Mouse (Mus musculus) limb, embryonic 13.5 days (tissue): Measurements from ENCODE around the gene Zeb2. TPM values are rescaled to one million over a fixed set of nuclear protein-coding genes. Genes with fewer than 3 reads are reported as not detected.
A peak's percentile ranks its signal among the peaks of the same experiment; 100 is the strongest.

ENCODE experiments used
- ATAC-seq: fragments of 200-750 bp; cut with Nextera tagmentation; 2 replicates; pipeline ENCODE4 v1.8.0; 2017; ENCODE audit warnings: low read depth, moderate number of reproducible peaks, moderate TSS enrichment; ENCODE audit not compliant: low FRiP score
- H3K27ac ChIP-seq: fragments of 300-500 bp; sonication (generic); 2 replicates; pipeline ENCODE4 v1.5.1; 2015; ENCODE audit warnings: inconsistent platforms, mild to moderate bottlenecking, moderate library complexity
- H3K27me3 ChIP-seq: fragments of 300-500 bp; sonication (generic); 2 replicates; pipeline ENCODE4 v1.6.1; 2015; ENCODE audit warnings: mild to moderate bottlenecking, inconsistent platforms
- H3K36me3 ChIP-seq: fragments of 300-500 bp; sonication (generic); 2 replicates; pipeline ENCODE4 v1.6.1; 2015; ENCODE audit warnings: inconsistent platforms, mild to moderate bottlenecking, moderate library complexity
- H3K4me1 ChIP-seq: fragments of 300-500 bp; sonication (generic); 2 replicates; pipeline ENCODE4 v1.6.1; 2015; ENCODE audit warnings: inconsistent platforms
- H3K4me2 ChIP-seq: fragments of 300-500 bp; sonication (generic); replicated peaks from 2 replicates; pipeline ENCODE4 v1.6.1; 2015; ENCODE audit warnings: inconsistent platforms, mild to moderate bottlenecking, moderate library complexity
- H3K4me3 ChIP-seq: fragments of 300-500 bp; sonication (generic); 2 replicates; pipeline ENCODE4 v1.5.1; 2015; ENCODE audit warnings: moderate library complexity, mild to moderate bottlenecking, inconsistent platforms
- H3K9ac ChIP-seq: fragments of 300-500 bp; sonication (generic); 2 replicates; pipeline ENCODE4 v1.6.1; 2015; ENCODE audit warnings: mild to moderate bottlenecking, inconsistent platforms
- H3K9me3 ChIP-seq: fragments of 300-500 bp; sonication (generic); 2 replicates; pipeline ENCODE4 v1.6.1; 2016; ENCODE audit warnings: inconsistent platforms
- WGBS: fragments of 180-500 bp; shearing (Covaris S2); methylation state at CpG from one replicate; pipeline ENCODE4 v1.1.7; 2015; 5-methylcytosine and 5-hydroxymethylcytosine counted together
- polyA plus RNA-seq: library from polyadenylated mRNA; unstranded; fragments of >200 nt; fragmentation: Nextera tagmentation; extraction: Ambion mirVana; gene quantifications from 2 replicates; pipeline ENCODE4 v1.2.1, GENCODE M21; 2015

Gene Zeb2
- polyA plus RNA-seq, 1 experiment from 2014 or later = 31.8 TPM

DNA sequence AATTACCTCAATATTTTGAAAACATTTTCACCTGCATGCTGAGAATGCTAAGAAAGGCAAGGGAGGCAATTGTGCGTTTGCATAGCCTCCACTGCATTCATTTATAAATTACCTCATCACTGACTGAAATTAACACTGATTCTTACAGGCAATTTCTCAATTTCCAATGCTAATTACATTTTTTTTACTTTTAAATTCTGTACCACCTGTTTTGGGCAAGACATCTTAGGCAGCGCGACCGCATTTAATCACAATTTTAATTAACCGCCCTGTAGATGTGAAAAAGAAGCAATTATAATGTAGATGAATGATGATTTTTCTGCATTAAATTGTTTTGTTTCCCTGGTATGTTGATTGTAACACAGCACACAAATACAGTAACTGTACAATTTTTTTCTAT is 24.5 kb downstream of the Zeb2 start:
- no peak overlapping the region for H3K9ac ChIP-seq
- WGBS = 94% methylated on average over 5 of the region's 5 CpGs
- no peaks in the 10 kb centered on the region for H3K9me3 ChIP-seq
- peaks cover 8% of the 10 kb centered on the region for H3K27me3 ChIP-seq
- no peak overlapping the region for H3K4me2 ChIP-seq
- no peak overlapping the region for H3K27ac ChIP-seq
- peaks cover 14% of the 10 kb centered on the region for H3K4me1 ChIP-seq
- no peaks in the 10 kb centered on the region for H3K36me3 ChIP-seq
- ATAC-seq = no peak
- H3K4me3 ChIP-seq = no peak overlapping the region

DNA sequence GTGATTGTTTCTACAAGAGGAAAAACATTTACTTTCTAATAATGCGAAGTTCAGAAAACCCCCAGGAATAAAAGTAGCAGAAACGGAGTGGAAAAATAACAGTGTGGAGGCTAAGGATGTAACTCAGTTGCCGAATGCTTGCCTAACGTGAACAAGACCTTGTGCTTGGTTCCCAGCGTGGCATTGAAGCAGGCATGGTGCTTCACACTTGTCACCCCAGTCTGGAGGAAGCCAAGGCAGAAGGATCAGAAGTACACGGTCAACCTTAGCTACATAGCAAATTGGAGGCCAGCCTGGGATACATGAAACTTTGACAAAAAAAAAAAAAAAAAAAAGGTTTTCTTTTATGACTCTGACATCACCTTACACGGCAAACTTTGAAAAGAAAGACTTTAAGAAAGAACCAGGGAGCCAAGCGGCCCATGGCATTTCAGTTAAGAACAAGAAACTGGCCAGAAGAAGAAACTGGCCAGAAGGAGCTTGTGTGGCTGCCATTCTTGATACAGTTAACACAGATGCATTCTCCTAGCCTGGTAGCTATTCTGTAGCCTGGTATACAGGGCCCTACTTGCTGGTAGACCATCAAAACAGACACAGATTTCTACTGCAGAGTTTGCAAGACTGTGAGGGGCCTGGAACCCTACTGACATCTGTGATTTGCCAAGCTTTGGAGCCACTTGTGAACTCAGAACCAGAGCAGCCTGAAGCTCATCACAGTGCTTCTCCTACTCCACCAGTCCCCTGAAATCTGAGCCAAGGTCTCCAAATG is 26.5 kb downstream of the Zeb2 start:
- no peak for ATAC-seq
- H3K4me2 ChIP-seq = no peak overlapping the region
- no peaks in the 10 kb centered on the region for H3K9me3 ChIP-seq
- no peak overlapping the region for H3K9ac ChIP-seq
- WGBS = 86% methylated on average over 8 of the region's 8 CpGs
- H3K4me1 ChIP-seq = peaks cover 5% of the 10 kb centered on the region; the same call in 1 of the 2 replicates
- H3K36me3 ChIP-seq = no peaks in the 10 kb centered on the region
- H3K27me3 ChIP-seq = peaks cover 12% of the 10 kb centered on the region
- H3K27ac ChIP-seq = no peak overlapping the region
- H3K4me3 ChIP-seq = no peak overlapping the region

DNA sequence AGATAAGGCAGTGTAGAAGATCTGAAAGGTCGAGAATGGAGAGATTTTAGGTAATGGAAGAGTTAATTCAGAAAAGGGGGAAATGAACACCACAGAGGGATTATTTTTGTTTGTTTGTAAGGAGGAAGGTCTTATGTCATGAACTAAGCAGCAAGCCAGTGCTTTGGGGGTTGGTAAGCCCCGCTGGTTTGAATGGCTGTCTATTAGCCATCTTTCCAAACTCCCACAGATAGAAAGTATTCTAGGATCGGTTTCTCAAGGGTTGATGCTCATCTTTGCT is 28.0 kb downstream of the Zeb2 start:
- ATAC-seq = no peak
- peaks cover 7% of the 10 kb centered on the region; the same call in 1 of the 2 replicates for H3K27me3 ChIP-seq
- H3K9me3 ChIP-seq = no peaks in the 10 kb centered on the region
- 60% methylated on average over 3 of the region's 3 CpGs for WGBS
- peaks cover 5% of the 10 kb centered on the region; the same call in 1 of the 2 replicates for H3K4me1 ChIP-seq
- H3K4me2 ChIP-seq = no peak overlapping the region
- H3K27ac ChIP-seq = no peak overlapping the region
- no peaks in the 10 kb centered on the region for H3K36me3 ChIP-seq
- no peak overlapping the region for H3K9ac ChIP-seq
- no peak overlapping the region for H3K4me3 ChIP-seq

DNA sequence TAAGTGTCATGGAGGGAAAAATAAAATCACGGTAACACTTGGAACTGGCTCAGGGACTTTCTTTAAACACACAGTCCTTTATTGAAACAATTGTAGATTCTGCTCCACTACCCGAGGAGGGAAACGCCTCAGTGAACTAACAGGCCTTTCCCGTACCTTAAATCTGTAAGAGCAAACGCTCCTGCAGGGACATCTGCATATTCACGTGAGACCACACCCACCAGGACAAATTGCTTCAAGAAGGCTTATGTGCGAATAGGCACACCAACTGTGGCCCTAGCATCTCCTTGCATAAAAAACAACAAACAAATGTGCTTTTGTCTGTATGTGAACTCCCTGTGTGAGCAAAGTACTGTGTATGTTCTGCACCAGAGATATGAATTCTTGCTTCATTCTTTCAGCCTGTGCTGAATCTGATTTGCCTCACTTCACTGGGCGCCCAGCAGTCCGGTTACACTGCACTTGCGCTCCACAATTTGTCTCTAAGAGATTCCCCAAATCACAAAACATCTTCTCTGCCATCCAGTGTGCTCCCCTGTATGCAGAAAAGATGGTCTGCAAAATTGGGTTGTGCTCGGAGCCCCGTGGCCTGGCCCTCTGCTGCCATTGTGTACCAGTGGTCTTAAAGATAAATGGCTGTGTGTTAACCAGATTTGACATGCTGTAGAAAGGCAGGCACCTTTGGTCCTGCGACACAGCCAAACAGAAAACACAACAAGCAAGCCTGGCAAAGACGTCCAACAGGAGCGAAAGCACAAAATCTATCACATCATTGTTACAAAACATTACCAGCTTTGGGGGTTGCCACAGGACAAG is 28.6 kb downstream of the Zeb2 start:
- ATAC-seq = no peak
- H3K9ac ChIP-seq = no peak overlapping the region
- H3K4me1 ChIP-seq = peaks cover 5% of the 10 kb centered on the region; the same call in 1 of the 2 replicates
- WGBS = 48% methylated on average over 15 of the region's 15 CpGs
- H3K9me3 ChIP-seq = no peaks in the 10 kb centered on the region
- peaks cover 7% of the 10 kb centered on the region; the same call in 1 of the 2 replicates for H3K27me3 ChIP-seq
- no peaks in the 10 kb centered on the region for H3K36me3 ChIP-seq
- H3K27ac ChIP-seq = no peak overlapping the region
- no peak overlapping the region for H3K4me2 ChIP-seq
- H3K4me3 ChIP-seq = no peak overlapping the region

DNA sequence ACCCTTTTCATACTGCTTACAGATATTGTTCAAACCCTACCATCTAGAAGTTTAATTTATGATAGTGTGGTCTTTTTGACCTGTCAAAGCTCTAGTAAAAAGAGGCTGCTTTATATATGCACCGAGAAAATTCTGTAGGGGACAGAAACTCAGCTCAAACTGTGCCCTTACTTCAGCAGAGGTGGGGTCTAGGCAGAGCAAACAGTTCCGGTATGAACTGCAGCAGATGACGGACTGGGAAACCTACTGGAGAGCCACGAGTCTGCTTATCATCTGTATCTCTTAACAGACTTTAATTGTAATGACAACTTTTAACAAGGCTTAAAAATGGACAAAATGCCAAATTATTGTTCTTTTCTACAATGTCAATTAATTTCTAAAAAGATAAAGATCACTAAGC is 30.0 kb downstream of the Zeb2 start:
- H3K4me1 ChIP-seq = peaks cover 14% of the 10 kb centered on the region
- H3K36me3 ChIP-seq = no peaks in the 10 kb centered on the region
- H3K9me3 ChIP-seq = no peaks in the 10 kb centered on the region
- no peak overlapping the region for H3K4me3 ChIP-seq
- peaks cover 7% of the 10 kb centered on the region; the same call in 1 of the 2 replicates for H3K27me3 ChIP-seq
- no peak overlapping the region for H3K4me2 ChIP-seq
- WGBS = 54% methylated on average over 4 of the region's 4 CpGs
- no peak overlapping the region for H3K9ac ChIP-seq
- H3K27ac ChIP-seq = no peak overlapping the region
- no peak for ATAC-seq

DNA sequence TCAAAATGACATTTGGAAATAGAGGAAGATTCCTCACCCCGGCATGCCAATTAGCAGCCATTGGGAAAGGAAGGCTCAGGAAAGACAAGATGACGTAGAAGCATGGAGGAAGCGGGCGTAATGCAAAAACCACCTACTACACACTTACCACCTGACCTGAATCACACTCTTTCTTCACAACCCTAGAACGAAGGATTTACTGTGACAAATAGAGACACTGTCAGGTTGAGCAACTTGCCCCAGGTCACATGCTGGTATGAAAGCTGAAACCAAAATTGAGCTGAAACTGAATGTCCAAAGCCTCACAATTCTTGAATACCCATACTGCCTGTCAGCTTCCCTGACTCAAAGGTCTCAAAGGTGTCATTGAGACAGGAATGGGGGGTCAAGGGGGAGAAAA is 31.5 kb downstream of the Zeb2 start:
- peaks cover 19% of the 10 kb centered on the region for H3K4me1 ChIP-seq
- no peaks in the 10 kb centered on the region for H3K9me3 ChIP-seq
- peaks cover 7% of the 10 kb centered on the region; the same call in 1 of the 2 replicates for H3K27me3 ChIP-seq
- no peaks in the 10 kb centered on the region for H3K36me3 ChIP-seq
- no peak for ATAC-seq
- H3K9ac ChIP-seq = no peak overlapping the region
- H3K4me2 ChIP-seq = no peak overlapping the region
- WGBS = 87% methylated on average over 5 of the region's 5 CpGs
- no peak overlapping the region for H3K4me3 ChIP-seq
- H3K27ac ChIP-seq = no peak overlapping the region

DNA sequence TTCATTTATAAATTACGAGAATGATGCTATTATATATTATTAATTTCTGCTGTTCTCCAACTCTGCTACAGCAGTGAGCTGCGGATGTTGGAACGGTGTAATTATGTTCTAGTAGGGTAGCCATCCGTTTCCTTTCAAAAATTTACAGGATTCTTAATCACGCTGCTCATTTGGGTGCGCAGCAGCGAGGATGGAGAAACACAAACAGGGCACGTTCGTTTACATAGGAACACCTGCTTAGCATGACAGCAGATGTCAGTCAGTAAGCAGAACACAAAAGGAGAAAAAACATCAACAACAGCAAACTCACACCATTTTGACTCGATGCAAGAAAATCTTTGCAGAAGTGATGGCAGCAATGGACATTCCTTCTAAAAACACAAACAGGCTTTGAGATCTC is 34.2 kb downstream of the Zeb2 start:
- H3K27ac ChIP-seq = no peak overlapping the region
- no peak overlapping the region for H3K4me2 ChIP-seq
- peaks cover 7% of the 10 kb centered on the region; the same call in 1 of the 2 replicates for H3K27me3 ChIP-seq
- peaks cover 14% of the 10 kb centered on the region; the same call in 1 of the 2 replicates for H3K4me1 ChIP-seq
- ATAC-seq = no peak
- no peak overlapping the region for H3K4me3 ChIP-seq
- no peaks in the 10 kb centered on the region for H3K9me3 ChIP-seq
- 46% methylated on average over 10 of the region's 10 CpGs for WGBS
- no peaks in the 10 kb centered on the region for H3K36me3 ChIP-seq
- no peak overlapping the region for H3K9ac ChIP-seq

DNA sequence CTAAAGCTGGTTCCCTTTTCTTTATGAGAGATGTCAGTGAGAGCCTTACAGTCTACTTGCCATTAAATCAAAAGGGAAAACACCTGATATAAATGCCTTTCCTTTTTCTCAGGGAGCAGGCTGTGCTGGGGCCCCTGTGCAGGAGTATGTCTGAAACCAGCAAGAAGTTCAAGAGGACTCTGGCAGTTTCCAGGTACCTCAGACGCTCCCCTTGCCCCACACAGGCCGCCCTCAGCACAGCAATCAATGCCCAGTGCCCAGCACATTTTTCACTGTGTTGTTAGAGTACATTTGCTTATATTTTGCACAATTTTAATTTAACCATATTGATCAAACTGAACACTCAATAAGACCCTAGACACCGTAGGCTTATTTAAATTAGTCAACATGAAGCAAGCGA is 35.6 kb downstream of the Zeb2 start:
- ATAC-seq = no peak

DNA sequence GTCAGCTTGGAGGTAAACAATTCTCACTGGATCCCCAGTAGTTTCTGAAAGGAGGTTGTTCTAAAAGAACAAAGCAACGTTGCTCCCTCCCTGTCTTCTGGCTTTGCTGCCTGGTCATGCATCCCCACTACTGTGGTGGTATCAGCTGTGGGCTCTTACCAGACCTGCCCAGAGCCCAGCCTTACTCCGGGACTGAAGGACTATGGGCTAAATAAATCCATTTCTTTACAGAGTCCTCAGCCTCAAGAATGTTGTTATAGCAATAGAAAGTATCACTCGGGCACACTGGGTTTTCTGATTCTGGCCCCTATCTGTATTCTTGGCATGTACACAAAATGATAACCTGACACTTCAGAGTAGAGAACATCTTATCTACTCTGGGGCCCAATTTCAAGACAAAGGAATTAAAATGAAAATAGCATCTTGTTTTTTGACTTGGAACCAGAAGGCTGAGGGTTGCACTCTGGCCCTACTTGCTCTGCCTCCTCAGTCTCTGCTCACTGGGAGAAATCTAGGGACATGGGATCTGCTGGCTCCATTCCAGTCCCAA is 39.2 kb downstream of the Zeb2 start:
- ATAC-seq = no peak
- 68% methylated on average over 3 of the region's 3 CpGs for WGBS
- Histone ChIP-seq H3K27ac (no peak overlapping the region), H3K4me2 (no peak overlapping the region), H3K9me3 (no peaks in the 10 kb centered on the region), H3K4me1 (peaks cover 18% of the 10 kb centered on the region), H3K4me3 (no peak overlapping the region), H3K9ac (no peak overlapping the region), H3K27me3 (no peaks in the 10 kb centered on the region), H3K36me3 (peaks cover 4% of the 10 kb centered on the region; the same call in 1 of the 2 replicates)

More for the DNA sequence above, 35.6 kb downstream of the Zeb2 start:
- H3K9ac ChIP-seq = no peak overlapping the region
- H3K4me2 ChIP-seq = no peak overlapping the region
- WGBS = 74% methylated on average over 4 of the region's 4 CpGs
- no peak overlapping the region for H3K4me3 ChIP-seq
- peaks cover 14% of the 10 kb centered on the region; the same call in 1 of the 2 replicates for H3K4me1 ChIP-seq
- H3K27me3 ChIP-seq = no peaks in the 10 kb centered on the region
- no peaks in the 10 kb centered on the region for H3K9me3 ChIP-seq
- H3K36me3 ChIP-seq = no peaks in the 10 kb centered on the region
- no peak overlapping the region for H3K27ac ChIP-seq

DNA sequence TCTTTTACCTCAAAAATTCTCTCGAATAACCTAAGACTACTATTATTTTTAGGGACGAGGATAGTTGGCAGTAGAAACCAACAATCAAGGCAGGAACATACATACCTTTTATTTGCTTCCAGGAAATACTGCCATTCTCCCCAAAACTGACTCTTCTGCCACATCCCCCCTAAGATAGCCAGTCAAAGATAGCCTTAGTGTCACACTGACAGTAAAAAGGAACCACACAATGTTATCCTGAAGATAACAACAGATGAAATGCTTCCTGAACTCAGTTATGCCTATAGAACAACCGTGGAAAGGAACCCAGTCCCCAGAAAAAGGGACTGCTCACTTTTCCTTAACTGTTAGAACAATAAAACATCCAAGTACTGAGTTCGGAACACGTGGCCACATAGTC is 39.8 kb downstream of the Zeb2 start:
- Histone ChIP-seq H3K27me3 (no peaks in the 10 kb centered on the region), H3K27ac (no peak overlapping the region), H3K9ac (no peak overlapping the region), H3K9me3 (no peaks in the 10 kb centered on the region), H3K4me3 (no peak overlapping the region), H3K4me1 (peaks cover 18% of the 10 kb centered on the region), H3K4me2 (no peak overlapping the region), H3K36me3 (peaks cover 4% of the 10 kb centered on the region; the same call in 1 of the 2 replicates)
- ATAC-seq = no peak
- WGBS = 78% methylated on average over 5 of the region's 5 CpGs

DNA sequence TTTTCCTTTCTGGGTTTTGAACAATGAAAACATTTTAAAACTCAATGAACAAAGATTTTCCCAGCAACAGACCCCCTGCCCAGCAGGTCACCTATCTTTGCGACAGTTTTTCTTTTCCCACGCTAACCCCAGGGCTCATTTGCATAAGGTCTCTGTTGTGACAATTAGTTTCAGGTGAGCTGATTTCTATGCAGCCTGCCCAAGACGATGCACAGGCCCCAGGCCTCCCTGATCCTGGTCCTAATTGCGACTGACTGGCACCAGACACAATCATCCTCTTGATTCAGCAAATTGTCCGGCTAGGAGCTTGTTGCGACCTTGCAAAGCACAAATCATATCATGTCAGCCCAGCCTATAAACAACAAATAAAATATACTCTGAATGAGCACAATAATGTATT is 44.2 kb downstream of the Zeb2 start:
- Histone ChIP-seq H3K4me2 (no peak overlapping the region), H3K4me3 (no peak overlapping the region), H3K27me3 (no peaks in the 10 kb centered on the region), H3K4me1 (peaks cover 31% of the 10 kb centered on the region), H3K9me3 (no peaks in the 10 kb centered on the region), H3K36me3 (peaks cover 4% of the 10 kb centered on the region; the same call in 1 of the 2 replicates), H3K27ac (no peak overlapping the region), H3K9ac (no peak overlapping the region)
- no peak for ATAC-seq
- 35% methylated on average over 6 of the region's 6 CpGs for WGBS

DNA sequence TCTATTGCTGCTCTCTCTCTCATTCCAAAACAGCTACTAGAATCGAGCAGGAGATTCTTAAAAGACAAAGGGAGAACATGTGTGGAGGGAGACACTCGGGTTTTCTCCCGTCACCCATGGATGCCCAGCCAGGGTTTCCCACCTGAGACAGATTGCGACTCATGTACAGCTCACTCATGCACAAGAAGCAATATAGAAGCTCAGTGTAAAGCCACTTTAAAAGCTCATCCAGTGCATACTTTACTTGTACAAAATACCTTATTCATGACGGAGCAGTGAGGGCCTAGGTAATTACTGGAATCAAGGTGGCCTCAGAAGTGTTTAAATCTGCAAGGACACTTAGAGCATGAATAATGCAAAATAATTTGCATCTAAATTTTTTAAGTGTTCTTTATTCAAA is 45.9 kb downstream of the Zeb2 start:
- Histone ChIP-seq H3K4me2 (peak overlapping the region; percentile 14; the same call in 1 of the 2 replicates), H3K4me1 (peaks cover 40% of the 10 kb centered on the region), H3K9me3 (no peaks in the 10 kb centered on the region), H3K9ac (no peak overlapping the region), H3K27ac (no peak overlapping the region), H3K36me3 (peaks cover 4% of the 10 kb centered on the region; the same call in 1 of the 2 replicates), H3K27me3 (no peaks in the 10 kb centered on the region), H3K4me3 (no peak overlapping the region)
- WGBS = 42% methylated on average over 5 of the region's 5 CpGs
- ATAC-seq = no peak
